Mouse (Mus musculus) stomach, embryonic 14.5 days (tissue): Measurements from ENCODE around the gene Baz2b. TPM values are rescaled to one million over a fixed set of nuclear protein-coding genes. Genes with fewer than 3 reads are reported as not detected.

Experiments used
- ATAC-seq: fragments of 200-750 bp; cut with Nextera tagmentation; 2 replicates; pipeline ENCODE4 v1.8.0; 2017; ENCODE audit warnings: low read depth, moderate TSS enrichment; ENCODE audit not compliant: insufficient number of reproducible peaks, insufficient read depth, low FRiP score
- H3K27ac ChIP-seq: fragments of 300-500 bp; sonication (generic); 2 replicates; pipeline ENCODE4 v1.5.1; 2014; ENCODE audit warnings: mild to moderate bottlenecking, low read length, moderate library complexity, mixed read lengths
- H3K27me3 ChIP-seq: fragments of 300-500 bp; sonication (generic); 2 replicates; pipeline ENCODE4 v1.6.1; 2014; ENCODE audit warnings: low read length, control low read depth, mixed read lengths; ENCODE audit not compliant: control insufficient read depth, insufficient read depth
- H3K36me3 ChIP-seq: fragments of 300-500 bp; sonication (generic); 2 replicates; pipeline ENCODE4 v1.6.1; 2014; ENCODE audit warnings: mild to moderate bottlenecking, control low read depth, low read length, moderate library complexity, mixed read lengths; ENCODE audit not compliant: control insufficient read depth, insufficient read depth
- H3K4me1 ChIP-seq: fragments of 300-500 bp; sonication (generic); 2 replicates; pipeline ENCODE4 v1.6.1; 2014; ENCODE audit warnings: low read length, control low read depth, mixed read lengths; ENCODE audit not compliant: control insufficient read depth, insufficient read depth
- H3K4me2 ChIP-seq: fragments of 300-500 bp; sonication (generic); replicated peaks from 2 replicates; pipeline ENCODE4 v1.6.1; 2014; ENCODE audit warnings: low read depth, low read length, control low read depth
- H3K4me3 ChIP-seq: fragments of 300-500 bp; sonication (generic); 2 replicates; pipeline ENCODE4 v1.5.1; 2014; ENCODE audit warnings: low read depth, low read length, control low read depth
- H3K9ac ChIP-seq: fragments of 300-500 bp; sonication (generic); replicated peaks from 2 replicates; pipeline ENCODE4 v1.6.1; 2014; ENCODE audit warnings: low read depth, mild to moderate bottlenecking, control low read depth, low read length, moderate library complexity, mixed read lengths
- H3K9me3 ChIP-seq: fragments of 300-500 bp; sonication (generic); 2 replicates; pipeline ENCODE4 v1.6.1; 2016; ENCODE audit warnings: low read depth, low read length, control low read depth; ENCODE audit not compliant: control insufficient read depth
- WGBS: fragments of 180-500 bp; shearing (Covaris S2); extraction: QIAGEN DNeasy Blood & Tissue Kit; methylation state at CpG from one replicate; pipeline ENCODE4 v1.1.7; 2014; 5-methylcytosine and 5-hydroxymethylcytosine counted together
- polyA plus RNA-seq: library from polyadenylated mRNA; unstranded; fragments of >200 nt; fragmentation: Nextera tagmentation; extraction: Ambion mirVana; gene quantifications from 2 replicates; pipeline ENCODE4 v1.2.1, GENCODE M21; 2014

Baz2b gene
- polyA plus RNA-seq, 1 experiment from 2014 or later = 80.0 TPM

DNA sequence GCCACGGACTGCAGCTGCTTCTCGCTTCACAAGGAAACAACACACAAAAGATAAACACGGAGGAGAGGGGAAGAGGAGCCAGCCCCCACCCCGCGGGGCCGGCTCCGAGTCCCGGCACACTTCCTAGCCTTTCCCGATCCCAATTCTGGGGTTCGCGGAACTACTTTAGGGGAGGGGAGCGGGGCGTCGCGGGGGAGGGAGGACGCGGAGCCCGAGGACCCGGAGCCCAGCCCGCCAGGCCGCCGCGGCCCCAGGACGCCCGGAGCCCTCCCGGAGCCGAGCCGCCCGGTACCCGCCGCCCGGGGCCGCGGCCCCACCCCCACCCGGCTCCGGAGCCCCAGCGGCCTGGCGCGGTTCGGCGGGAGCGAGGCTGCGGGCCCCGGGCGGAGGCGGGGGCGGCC is 85.0 kb downstream of the Baz2b start:
- ATAC-seq = peak; percentile 79; the same call in 1 of the 2 replicates
- Histone ChIP-seq H3K4me2 (peak overlapping the region; percentile 65), H3K9me3 (no peaks in the 10 kb centered on the region), H3K27me3 (no peaks in the 10 kb centered on the region), H3K27ac (peak overlapping the region; percentile 100), H3K4me3 (peak overlapping the region; percentile 85), H3K4me1 (peaks cover 15% of the 10 kb centered on the region), H3K36me3 (no peaks in the 10 kb centered on the region), H3K9ac (peak overlapping the region; percentile 100)
- under 1% methylated on average over 47 of the region's 47 CpGs for WGBS

DNA sequence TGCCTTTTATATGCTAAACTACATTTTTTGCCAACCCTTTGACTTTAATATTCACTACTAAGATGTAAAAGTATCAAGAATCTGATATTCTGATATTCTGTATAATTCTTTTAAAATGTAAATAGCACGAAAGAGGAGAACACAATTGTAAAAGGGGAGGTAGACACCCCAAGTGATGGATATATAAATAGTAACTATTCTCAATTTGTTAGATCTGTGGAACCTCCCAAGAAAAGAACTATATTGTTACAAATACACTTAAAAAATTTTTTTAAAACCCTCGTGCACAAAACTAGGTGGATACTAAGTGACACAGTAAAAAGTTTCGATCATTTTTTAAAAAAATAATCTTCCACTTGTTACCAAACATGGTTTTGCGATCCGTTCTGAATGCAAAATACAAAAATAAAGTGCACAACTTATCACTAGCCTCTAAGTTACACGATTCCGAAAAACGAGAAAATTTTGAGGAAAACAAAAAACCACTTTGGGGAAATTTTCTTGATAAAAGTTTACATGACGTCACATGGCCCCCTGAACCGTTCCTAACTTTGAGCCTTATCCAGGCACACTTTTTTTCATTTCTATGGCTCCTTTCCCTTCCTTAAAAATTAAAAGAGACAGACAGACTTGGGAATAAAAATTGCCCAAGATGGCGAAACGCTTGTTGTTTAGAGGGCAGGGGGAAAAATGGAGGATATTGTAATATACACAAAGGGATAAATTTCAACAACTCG is 85.6 kb downstream of the Baz2b start:
- Histone ChIP-seq H3K4me1 (peaks cover 16% of the 10 kb centered on the region), H3K36me3 (no peaks in the 10 kb centered on the region), H3K27me3 (no peaks in the 10 kb centered on the region), H3K4me3 (peak overlapping the region; percentile 85), H3K9me3 (no peaks in the 10 kb centered on the region), H3K27ac (peak overlapping the region; percentile 100), H3K4me2 (peak overlapping the region; percentile 65), H3K9ac (peak overlapping the region; percentile 100)
- 3% methylated on average over 13 of the region's 13 CpGs for WGBS
- no peak for ATAC-seq

DNA sequence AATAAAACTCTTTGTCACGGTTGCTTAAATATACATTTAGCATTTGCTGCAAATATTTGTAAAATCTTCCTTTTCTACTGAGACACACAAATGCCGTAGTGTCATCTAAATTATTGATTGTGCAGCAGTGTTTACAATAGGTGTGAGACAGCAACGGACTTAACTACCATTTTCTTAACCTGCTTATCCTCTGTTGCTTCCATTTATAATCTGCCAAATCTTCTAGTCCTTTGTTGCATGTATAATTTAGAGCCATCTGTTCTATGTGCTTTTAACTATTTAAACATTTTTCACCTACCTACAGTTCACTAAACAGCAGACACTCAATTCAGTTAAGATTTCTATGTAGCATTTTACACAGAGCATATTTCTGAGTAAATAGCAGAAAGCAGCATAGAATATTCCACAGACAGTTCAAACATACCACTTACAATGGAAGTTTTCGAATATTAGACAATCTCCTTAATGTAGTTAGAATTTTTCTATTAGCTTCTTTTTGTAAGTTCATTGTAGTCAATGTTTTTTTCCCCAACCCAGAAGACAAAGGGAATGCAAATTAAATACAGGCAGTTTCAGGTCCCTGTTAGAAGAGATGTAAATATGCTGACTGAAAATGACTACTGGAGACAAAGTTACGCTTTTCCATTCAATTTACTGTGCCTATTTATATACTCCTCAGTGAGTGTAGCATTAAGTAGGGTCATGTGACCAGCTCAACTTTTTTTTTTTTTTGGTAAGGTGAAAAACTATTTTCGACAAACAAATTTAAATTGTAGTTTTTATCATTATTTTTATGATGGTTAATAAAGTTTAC is 86.4 kb downstream of the Baz2b start:
- Histone ChIP-seq H3K4me3 (peak overlapping the region; percentile 12; the same call in 1 of the 2 replicates), H3K27me3 (no peaks in the 10 kb centered on the region)

DNA sequence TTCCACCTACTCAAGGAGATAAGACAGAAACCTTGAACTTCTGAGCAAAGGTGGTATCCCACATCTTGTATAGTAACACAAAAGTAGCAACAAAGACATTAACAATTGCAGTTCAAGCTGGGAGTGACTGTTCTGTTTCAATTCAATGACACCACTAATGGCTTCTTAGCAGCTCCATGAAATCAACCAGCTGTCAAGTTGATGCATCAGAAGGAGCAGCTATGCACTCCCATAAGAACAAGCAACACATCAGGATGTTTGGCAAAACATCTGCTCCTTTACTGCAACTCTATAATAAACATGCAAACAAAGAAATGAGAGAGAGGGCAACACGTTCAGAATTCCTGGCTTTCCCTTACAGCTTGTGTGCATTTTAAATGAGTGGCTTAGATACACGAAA is 87.5 kb downstream of the Baz2b start:
- no peak overlapping the region for H3K4me2 ChIP-seq

More for the DNA sequence above, 86.4 kb downstream of the Baz2b start:
- 21% methylated on average over 6 of the region's 6 CpGs for WGBS
- no peak for ATAC-seq
- Histone ChIP-seq H3K4me1 (peaks cover 20% of the 10 kb centered on the region), H3K36me3 (no peaks in the 10 kb centered on the region), H3K27ac (no peak overlapping the region), H3K9me3 (no peaks in the 10 kb centered on the region), H3K4me2 (peak overlapping the region; percentile 39), H3K9ac (no peak overlapping the region)

DNA sequence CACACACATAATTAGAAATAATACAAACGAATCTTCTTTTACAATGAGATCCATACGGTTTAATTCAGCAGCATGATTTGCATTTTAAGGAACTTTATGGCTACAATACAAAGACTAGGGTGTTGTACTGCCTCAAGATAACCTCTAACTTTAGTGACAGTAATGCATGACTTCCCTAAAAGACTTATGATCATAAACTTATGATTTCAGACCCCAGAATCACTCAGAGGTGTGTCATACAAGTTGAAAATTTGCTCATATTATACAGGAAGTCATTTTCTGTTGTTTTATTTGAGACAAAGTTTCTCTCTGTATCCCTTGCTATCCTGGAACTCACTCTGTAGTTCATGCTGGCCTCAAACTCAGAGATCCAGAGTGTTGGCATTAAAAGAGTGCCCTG is 89.0 kb downstream of the Baz2b start:
- no peak overlapping the region for H3K9ac ChIP-seq
- H3K27ac ChIP-seq = no peak overlapping the region
- no peak overlapping the region for H3K4me3 ChIP-seq
- no peak overlapping the region for H3K4me2 ChIP-seq
- H3K27me3 ChIP-seq = no peaks in the 10 kb centered on the region
- H3K4me1 ChIP-seq = peaks cover 17% of the 10 kb centered on the region
- H3K9me3 ChIP-seq = no peaks in the 10 kb centered on the region
- no peaks in the 10 kb centered on the region for H3K36me3 ChIP-seq
- 78% methylated on average over 2 of the region's 2 CpGs for WGBS
- ATAC-seq = no peak

More for the DNA sequence above, 87.5 kb downstream of the Baz2b start:
- no peak for ATAC-seq
- no peak overlapping the region for H3K9ac ChIP-seq
- no peaks in the 10 kb centered on the region for H3K27me3 ChIP-seq
- 34% methylated on average over 2 of the region's 2 CpGs for WGBS
- peaks cover 20% of the 10 kb centered on the region for H3K4me1 ChIP-seq
- no peaks in the 10 kb centered on the region for H3K36me3 ChIP-seq
- no peak overlapping the region for H3K4me3 ChIP-seq
- no peaks in the 10 kb centered on the region for H3K9me3 ChIP-seq
- no peak overlapping the region for H3K27ac ChIP-seq

DNA sequence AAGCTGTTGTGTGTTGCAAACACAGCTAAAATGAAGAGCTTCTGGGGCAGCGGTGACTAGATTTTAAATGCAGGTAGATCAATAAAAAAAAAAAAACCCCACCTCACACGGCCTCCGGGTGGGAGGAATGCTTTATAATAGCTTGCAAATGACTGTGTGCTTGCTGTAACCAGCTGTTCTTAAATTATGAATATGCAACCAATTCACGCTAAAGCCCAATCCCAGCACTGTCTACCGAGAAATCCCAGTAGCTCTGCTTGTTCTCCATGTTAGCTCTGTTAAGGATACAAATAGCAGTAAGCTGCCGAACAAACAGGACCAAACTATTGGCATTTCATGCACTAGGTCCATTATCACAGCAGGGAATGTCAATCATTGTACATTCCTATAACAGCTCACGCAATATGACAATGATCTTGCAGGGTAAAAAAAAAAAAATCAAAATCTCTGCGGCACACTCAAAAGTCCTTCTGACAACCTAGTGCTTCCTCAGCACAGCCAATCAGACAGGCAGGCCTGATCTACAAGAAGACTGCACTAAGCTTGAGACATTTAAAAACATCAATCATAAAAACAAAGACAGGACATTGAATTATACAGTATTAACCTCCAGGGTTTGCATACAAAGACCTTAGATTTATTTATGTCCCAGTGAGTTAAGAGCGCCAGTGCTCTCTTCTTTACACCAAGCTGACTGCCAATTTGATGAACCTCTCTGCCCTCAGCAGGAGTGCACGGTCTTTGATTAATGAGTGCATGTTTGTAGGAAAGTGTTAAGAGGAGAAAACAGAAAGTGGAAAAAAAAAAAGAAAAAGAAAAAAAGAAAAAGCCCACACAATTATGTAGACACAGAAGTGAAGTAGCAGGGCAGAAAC is 90.7 kb downstream of the Baz2b start:
- H3K4me2 ChIP-seq = no peak overlapping the region
- H3K36me3 ChIP-seq = no peaks in the 10 kb centered on the region
- peaks cover 19% of the 10 kb centered on the region for H3K4me1 ChIP-seq
- WGBS = 39% methylated on average over 10 of the region's 10 CpGs
- no peak overlapping the region for H3K4me3 ChIP-seq
- no peaks in the 10 kb centered on the region for H3K9me3 ChIP-seq
- H3K27me3 ChIP-seq = no peaks in the 10 kb centered on the region
- ATAC-seq = no peak
- H3K9ac ChIP-seq = no peak overlapping the region
- H3K27ac ChIP-seq = no peak overlapping the region

DNA sequence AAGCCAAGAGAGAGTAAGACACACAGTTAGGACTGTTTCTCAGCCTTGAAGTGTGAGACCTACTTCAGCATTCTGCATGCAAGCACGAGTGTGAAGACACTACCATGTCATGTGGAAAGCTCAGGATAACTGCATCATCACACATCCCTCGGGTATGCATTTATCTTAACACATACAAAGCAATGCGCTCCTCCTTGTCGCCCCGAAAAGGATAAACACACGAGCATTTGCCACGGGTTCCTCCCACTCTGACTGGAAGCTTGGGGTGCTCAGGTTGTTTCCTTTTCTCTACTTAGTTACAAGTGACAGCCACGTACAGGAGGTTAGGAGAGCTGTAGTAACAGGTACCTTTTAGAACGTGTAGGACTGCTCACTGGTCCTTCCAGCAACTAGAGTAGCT is 91.8 kb downstream of the Baz2b start:
- 60% methylated on average over 9 of the region's 9 CpGs for WGBS

More for the DNA sequence above, 91.8 kb downstream of the Baz2b start:
- H3K4me1 ChIP-seq = peaks cover 19% of the 10 kb centered on the region
- no peak overlapping the region for H3K27ac ChIP-seq
- H3K4me2 ChIP-seq = no peak overlapping the region
- no peak for ATAC-seq
- H3K9ac ChIP-seq = no peak overlapping the region
- H3K27me3 ChIP-seq = no peaks in the 10 kb centered on the region
- no peaks in the 10 kb centered on the region for H3K36me3 ChIP-seq
- no peak overlapping the region for H3K4me3 ChIP-seq
- no peaks in the 10 kb centered on the region for H3K9me3 ChIP-seq
